In the genomic region with DNA sequence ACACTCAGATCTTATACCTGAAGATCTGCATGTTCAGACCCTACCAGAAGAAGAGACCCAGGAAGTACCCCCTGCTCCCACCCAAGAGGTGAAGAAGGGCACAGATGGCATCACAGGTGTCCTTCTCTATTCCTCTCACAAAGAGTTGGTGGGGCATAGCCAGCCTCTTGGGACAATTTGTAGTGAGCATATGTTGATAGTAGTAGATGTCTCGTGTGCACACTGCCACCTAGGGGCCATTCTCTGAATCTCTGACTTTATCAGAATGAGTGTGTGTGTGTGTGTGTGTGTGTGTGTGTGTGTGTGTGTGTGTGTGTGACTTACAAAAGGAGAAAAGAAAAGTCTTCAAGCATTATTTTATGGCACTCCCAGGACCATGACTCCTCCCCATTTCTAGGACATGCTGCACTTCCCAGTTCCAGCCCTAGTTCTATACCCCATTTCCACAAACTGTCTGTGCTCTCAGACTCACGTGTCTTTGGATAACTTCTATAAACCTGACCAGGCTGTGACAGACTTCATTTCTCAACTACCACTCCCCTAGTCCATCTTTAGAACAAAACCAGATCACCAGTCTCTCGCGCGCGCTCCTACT, we compare ENCODE assay signal across 8 mouse cellular contexts. TPM values are rescaled to one million over a fixed set of nuclear protein-coding genes. Genes with fewer than 3 reads are reported as not detected.
DNase-seq lines count a peak whose midpoint lies in the region; ATAC-seq and TF ChIP-seq lines count a peak whose summit lies in the region.

No protein-coding gene starts in this region.

- peak; percentile 91 for DNase-seq in brain, adult 2 months (ENCODE audit: low read depth, low spot score)
- DNase-seq in heart, postnatal 0 days (ENCODE audit: low spot score): peak; percentile 63
- DNase-seq in kidney, postnatal 25 days: peak; percentile 70 to 85
- DNase-seq in thymus, postnatal 10 days (ENCODE audit: low spot score in 2 of 2): peak; percentile 61 to 73

- peak; percentile 1 for TF ChIP-seq CTCF in ES-Bruce4 (IDR thresholded peaks at IDR 0.05; ENCODE audit: low read depth, low read length)
- TF ChIP-seq CTCF in heart, postnatal 0 days (IDR thresholded peaks at IDR 0.05; ENCODE audit: low read depth): peak; percentile 88

- H3K9ac ChIP-seq in ES-Bruce4 (ENCODE audit: low read depth, poor library complexity, severe bottlenecking): no peak overlapping the region
- no peak overlapping the region for H3K9ac ChIP-seq in heart, postnatal 0 days (replicated peaks; ENCODE audit: low read depth, low read length)
- no peak overlapping the region for H3K9ac ChIP-seq in liver, embryonic 16.5 days (ENCODE audit: low read depth, low read length)
- no peak overlapping the region for H3K9ac ChIP-seq in neural tube, embryonic 13.5 days

- 76% methylated on average over 6 of the region's 6 CpGs for WGBS in heart, postnatal 0 days
- 68% methylated on average over 6 of the region's 6 CpGs for WGBS in liver, embryonic 16.5 days (ENCODE audit: insufficient replicate concordance)
- 72% methylated on average over 6 of the region's 6 CpGs for WGBS in neural tube, embryonic 13.5 days

- no peak overlapping the region for H3K4me3 ChIP-seq in ES-Bruce4 (ENCODE audit: low read depth, low read length)
- no peak overlapping the region for H3K4me3 ChIP-seq in heart, postnatal 0 days (ENCODE audit: low read depth, low read length)
- H3K4me3 ChIP-seq in liver, embryonic 16.5 days (ENCODE audit: low read depth, low read length): no peak overlapping the region
- no peak overlapping the region for H3K4me3 ChIP-seq in neural tube, embryonic 13.5 days

- TF ChIP-seq POLR2A in ES-Bruce4 (IDR thresholded peaks at IDR 0.05; ENCODE audit: insufficient read depth, low read length): no peak

- H3K9me3 ChIP-seq in ES-Bruce4 (replicated peaks; ENCODE audit: control insufficient read depth, insufficient read depth, low read length, poor library complexity, severe bottlenecking): no peaks in the 10 kb centered on the region
- no peaks in the 10 kb centered on the region for H3K9me3 ChIP-seq in heart, postnatal 0 days (replicated peaks; ENCODE audit: control insufficient read depth, low read length)
- no peaks in the 10 kb centered on the region for H3K9me3 ChIP-seq in liver, embryonic 16.5 days (replicated peaks; ENCODE audit: control insufficient read depth, low read length)
- no peaks in the 10 kb centered on the region for H3K9me3 ChIP-seq in neural tube, embryonic 13.5 days

- H3K36me3 ChIP-seq in ES-Bruce4 (ENCODE audit: control insufficient read depth, insufficient read depth, low read length, poor library complexity, severe bottlenecking): no peaks in the 10 kb centered on the region
- H3K36me3 ChIP-seq in heart, postnatal 0 days (replicated peaks; ENCODE audit: control insufficient read depth, insufficient read depth, low read length): no peaks in the 10 kb centered on the region
- H3K36me3 ChIP-seq in liver, embryonic 16.5 days (ENCODE audit: control insufficient read depth, insufficient read depth): no peaks in the 10 kb centered on the region
- H3K36me3 ChIP-seq in neural tube, embryonic 13.5 days: no peaks in the 10 kb centered on the region

- ATAC-seq in erythroid progenitor cell, adult 5-6 weeks (replicated peaks; ENCODE audit: low FRiP score, poor library complexity, severe bottlenecking): peak; percentile 74; the same call in 1 of the 2 replicates
- peak; percentile 48; the same call in 1 of the 2 replicates for ATAC-seq in heart, postnatal 0 days (ENCODE audit: insufficient read depth, low read depth)
- ATAC-seq in liver, embryonic 16.5 days (ENCODE audit: low read depth): peak; percentile 47; the same call in 1 of the 2 replicates
- peak; percentile 73; the same call in 1 of the 2 replicates for ATAC-seq in neural tube, embryonic 13.5 days (ENCODE audit: low read depth)

- H3K27ac ChIP-seq in ES-Bruce4 (ENCODE audit: insufficient read depth, low read length): no peak overlapping the region
- no peak overlapping the region for H3K27ac ChIP-seq in heart, postnatal 0 days (ENCODE audit: low read depth)
- H3K27ac ChIP-seq in liver, embryonic 16.5 days (ENCODE audit: low read length): no peak overlapping the region
- H3K27ac ChIP-seq in neural tube, embryonic 13.5 days (replicated peaks): no peak overlapping the region

- H3K4me2 ChIP-seq in heart, postnatal 0 days (ENCODE audit: low read depth, low read length): no peak overlapping the region
- no peak overlapping the region for H3K4me2 ChIP-seq in liver, embryonic 16.5 days (ENCODE audit: low read depth, low read length)
- no peak overlapping the region for H3K4me2 ChIP-seq in neural tube, embryonic 13.5 days

- TF ChIP-seq EP300 in ES-Bruce4 (IDR thresholded peaks at IDR 0.05; ENCODE audit: insufficient read depth, low read depth, low read length): no peak
- no peak for TF ChIP-seq EP300 in heart, postnatal 0 days (IDR thresholded peaks at IDR 0.05; ENCODE audit: low read depth)

- H3K4me1 ChIP-seq in ES-Bruce4 (ENCODE audit: control insufficient read depth, insufficient read depth, low read length): no peaks in the 10 kb centered on the region
- H3K4me1 ChIP-seq in heart, postnatal 0 days (ENCODE audit: control insufficient read depth, insufficient read depth): no peaks in the 10 kb centered on the region
- no peaks in the 10 kb centered on the region; the same call in 1 of the 2 replicates for H3K4me1 ChIP-seq in liver, embryonic 16.5 days (ENCODE audit: control insufficient read depth, low read depth, low read length)
- H3K4me1 ChIP-seq in neural tube, embryonic 13.5 days (replicated peaks): no peaks in the 10 kb centered on the region

- no peaks in the 10 kb centered on the region for H3K27me3 ChIP-seq in ES-Bruce4 (ENCODE audit: control insufficient read depth, insufficient read depth, low read length, poor library complexity, severe bottlenecking)
- no peaks in the 10 kb centered on the region for H3K27me3 ChIP-seq in heart, postnatal 0 days (ENCODE audit: control insufficient read depth, insufficient read depth, low read length)
- H3K27me3 ChIP-seq in liver, embryonic 16.5 days (ENCODE audit: control insufficient read depth, insufficient read depth, low read depth, low read length): no peaks in the 10 kb centered on the region
- H3K27me3 ChIP-seq in neural tube, embryonic 13.5 days: no peaks in the 10 kb centered on the region

RNA-seq across cellular contexts. Expression of gene Tspan14, which starts 8.6 kb away (rescaled TPM):
- 58.8 and 60.0 TPM in 2 replicates for polyA plus RNA-seq in ES-Bruce4 (2011; ENCODE audit: insufficient read depth, insufficient read length, low read depth, missing spikeins)
- total RNA-seq in erythroid progenitor cell, adult 5-6 weeks (2015; ENCODE audit: low replicate concordance): 8.8 and 13.3 TPM in 2 replicates
- total RNA-seq in erythroid progenitor cell, adult 5-6 weeks (2017; ENCODE audit: low replicate concordance): 4.4 and 7.9 TPM in 2 replicates
- 15.6 and 30.2 TPM in 2 replicates for total RNA-seq in heart, postnatal 0 days (2014; rRNA removed; ENCODE audit: low replicate concordance)
- polyA plus RNA-seq in heart, postnatal 0 days (2015; fragmentation: Nextera tagmentation; extraction: Ambion mirVana): 21.6 and 23.8 TPM in 2 replicates
- polyA plus RNA-seq in liver, embryonic 16.5 days (2015; fragmentation: Nextera tagmentation; extraction: Ambion mirVana): 29.1 and 30.0 TPM in 2 replicates
- polyA plus RNA-seq in neural tube, embryonic 13.5 days (2015; fragmentation: Nextera tagmentation; extraction: Ambion mirVana): 78.5 and 87.4 TPM in 2 replicates

RNA-seq across cellular contexts. Expression of gene Fam213a, which starts 38.4 kb away (rescaled TPM):
- polyA plus RNA-seq in ES-Bruce4 (2011; ENCODE audit: insufficient read depth, insufficient read length, low read depth, missing spikeins): 24.8 and 27.5 TPM in 2 replicates
- 162 and 195 TPM in 2 replicates for total RNA-seq in erythroid progenitor cell, adult 5-6 weeks (2015; ENCODE audit: low replicate concordance)
- total RNA-seq in erythroid progenitor cell, adult 5-6 weeks (2017; ENCODE audit: low replicate concordance): 261 and 301 TPM in 2 replicates
- total RNA-seq in heart, postnatal 0 days (2014; rRNA removed; ENCODE audit: low replicate concordance): 6.6 and 9.4 TPM in 2 replicates
- polyA plus RNA-seq in heart, postnatal 0 days (2015; fragmentation: Nextera tagmentation; extraction: Ambion mirVana): 23.8 and 25.7 TPM in 2 replicates
- polyA plus RNA-seq in liver, embryonic 16.5 days (2015; fragmentation: Nextera tagmentation; extraction: Ambion mirVana): 92.7 and 96.5 TPM in 2 replicates
- polyA plus RNA-seq in neural tube, embryonic 13.5 days (2015; fragmentation: Nextera tagmentation; extraction: Ambion mirVana): 69.1 and 73.4 TPM in 2 replicates
